Mouse (Mus musculus) lung, adult 2 months (tissue): Measurements from ENCODE around the gene Tulp1.

Experiments
- CTCF ChIP-seq: fragments of 200-500 bp; IDR thresholded peaks from 2 replicates; pipeline ENCODE4 v1.5.1; 2011; ENCODE audit warnings: mild to moderate bottlenecking, low read length, control low read depth; ENCODE audit not compliant: insufficient read depth
- POLR2A ChIP-seq: fragments of 200-500 bp; IDR thresholded peaks from 2 replicates; pipeline ENCODE4 v1.6.1; 2011; ENCODE audit warnings: low read depth, mild to moderate bottlenecking, control low read depth, low read length, borderline replicate concordance; ENCODE audit errors: extremely low read depth

DNA sequence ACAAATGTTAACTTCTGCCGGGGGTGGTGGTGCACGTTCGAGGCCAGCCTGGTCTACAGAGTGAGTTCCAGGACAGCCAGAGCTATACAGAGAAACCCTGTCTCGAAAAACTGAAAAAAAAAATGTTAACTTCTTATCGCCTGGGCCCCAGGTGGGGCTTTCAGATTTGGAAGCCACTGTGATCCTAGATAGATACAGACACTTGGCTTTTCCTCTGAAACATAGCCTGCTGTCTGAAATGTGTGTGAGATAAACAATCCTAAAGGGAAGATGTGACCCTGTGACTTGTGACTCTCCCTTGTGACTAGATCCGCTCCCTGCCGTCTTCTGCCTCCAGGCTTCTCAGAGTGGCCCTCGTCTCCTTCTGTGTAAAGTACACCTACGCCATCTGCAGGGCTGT, 47.3 kb downstream of the Tulp1 start:
- TF ChIP-seq POLR2A = no peak
- TF ChIP-seq CTCF = no peak
